In the genomic region with DNA sequence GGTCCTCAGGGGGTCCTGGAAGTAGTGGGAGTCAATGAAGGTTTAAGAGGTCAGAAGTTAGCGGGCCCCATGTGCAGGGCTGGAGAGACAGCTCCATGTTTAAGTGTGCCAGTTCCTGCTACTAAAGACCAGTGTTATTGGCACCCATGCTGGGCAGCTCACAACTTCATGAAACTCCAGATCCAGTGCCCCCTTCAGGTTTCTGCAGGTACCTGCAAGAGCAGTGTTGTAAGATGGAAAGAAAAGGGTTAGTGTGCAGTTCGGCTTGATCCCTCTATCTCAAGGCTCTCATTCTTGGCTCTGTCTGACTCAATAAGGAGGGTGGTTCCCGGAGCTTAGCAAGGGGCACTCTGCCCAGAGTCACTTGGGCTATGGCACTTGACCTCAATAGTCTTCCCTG, we compare ENCODE assay signal across 11 mouse cellular contexts. TPM values are rescaled to one million over a fixed set of nuclear protein-coding genes. Genes with fewer than 3 reads are reported as not detected.
DNase-seq lines count a peak whose midpoint lies in the region; TF ChIP-seq lines count a peak whose summit lies in the region.
"Had no signal": no experiment of that assay in that cellular context is flagged by ENCODE, and none has a peak within 500 bp of the region (broad histone marks: within the 10 kb centered on the region; RNA-seq: fewer than 3 reads in every experiment).

No protein-coding gene starts in this region.

- no peak for TF ChIP-seq POLR2A in brain, embryonic 14.5 days (IDR thresholded peaks at IDR 0.05; ENCODE audit: borderline replicate concordance, extremely low read depth, insufficient read depth, insufficient read length, poor library complexity, severe bottlenecking)

- peak; percentile 48 to 62 for DNase-seq in cerebellum, postnatal 10 days
- DNase-seq in cerebellum, adult 11-12 months = no peak
- DNase-seq in lung, adult 18-20 months = peak; percentile 36 to 44
- DNase-seq in lung, postnatal 14 days = no peak
- DNase-seq in brain, embryonic 14.5 days (ENCODE audit: low read depth) = peak; percentile 74
- DNase-seq in lung, postnatal 25 days (ENCODE audit: low spot score) = peak; percentile 17
- no peak for DNase-seq in T-cell, adult 2 months (ENCODE audit: low spot score)
- DNase-seq in urinary bladder, postnatal 14 days (ENCODE audit: low spot score) = no peak
- DNase-seq: adrenal gland, adult 2 months; cerebellum, adult 11 months; liver had no signal

- peak; percentile 23; the same call in 1 of the 2 replicates for TF ChIP-seq CTCF in brain, embryonic 14.5 days (IDR thresholded peaks at IDR 0.05; ENCODE audit: borderline replicate concordance, extremely low read depth, insufficient read depth, insufficient read length)

RNA-seq across cellular contexts. Expression of a gene that starts 30.1 kb away (rescaled TPM):
- polyA plus RNA-seq in brain, embryonic 14.5 days (2012; rRNA removed) = 34.7 and 45.2 TPM in 2 replicates

Comparison
In these comparisons a context has a peak if more than half of its experiments do, and no peak if none do; other contexts are left out.
1. DNase-seq: peak in cerebellum, postnatal 10 days (2 of 2), lung, adult 18-20 months (2 of 2), brain, embryonic 14.5 days (single experiment) and lung, postnatal 25 days (single experiment); none in cerebellum, adult 11-12 months (single experiment), lung, postnatal 14 days (single experiment), T-cell, adult 2 months (single experiment) and urinary bladder, postnatal 14 days (single experiment).